Mouse (Mus musculus) kidney, postnatal 10 days (tissue): Measurements from ENCODE around the gene Tulp2.

Source experiments
- DNase-seq: peaks from one replicate; pipeline ENCODE4 v3.0.0; 2021; ENCODE audit warnings: mixed read lengths

The Tulp2 gene

GRCm38 (mm10) chr7:45555787-45556186, 74.1 kb downstream of the Tulp2 start:
- DNase-seq, result peak; percentile 91

GRCm38 (mm10) chr7:45558907-45559306, 77.2 kb downstream of the Tulp2 start:
- DNase-seq, result peak; percentile 34

GRCm38 (mm10) chr7:45560241-45560640, 78.6 kb downstream of the Tulp2 start:
- no peak for DNase-seq

GRCm38 (mm10) chr7:45560843-45561623, 79.4 kb downstream of the Tulp2 start:
- DNase-seq, result peak; percentile 89

- DNase-seq, result no peak
Observed at GRCm38 (mm10) chr7:45561624-45562520, 80.2 kb downstream of the Tulp2 start.

- no peak for DNase-seq
Observed at GRCm38 (mm10) chr7:45564811-45565210, 83.1 kb downstream of the Tulp2 start.

GRCm38 (mm10) chr7:45565446-45565845, 83.8 kb downstream of the Tulp2 start:
- no peak for DNase-seq

- no peak for DNase-seq
Observed at GRCm38 (mm10) chr7:45567112-45567779, 85.6 kb downstream of the Tulp2 start.

- DNase-seq, result peak; percentile 95
Observed at GRCm38 (mm10) chr7:45567780-45568516, 86.3 kb downstream of the Tulp2 start.

- no peak for DNase-seq
Observed at GRCm38 (mm10) chr7:45568601-45569473, 87.2 kb downstream of the Tulp2 start.

GRCm38 (mm10) chr7:45570103-45570741, 88.5 kb downstream of the Tulp2 start, which contains the start of gene Bcat2:
Gene Bcat2 (plus strand): TSS chr7:45570153.
- DNase-seq, result peak; percentile 83

- no peak for DNase-seq
Observed at GRCm38 (mm10) chr7:45571966-45572365, 90.3 kb downstream of the Tulp2 start.
